Mouse (Mus musculus): ENCODE measurements around the gene Mansc4.

DNA sequence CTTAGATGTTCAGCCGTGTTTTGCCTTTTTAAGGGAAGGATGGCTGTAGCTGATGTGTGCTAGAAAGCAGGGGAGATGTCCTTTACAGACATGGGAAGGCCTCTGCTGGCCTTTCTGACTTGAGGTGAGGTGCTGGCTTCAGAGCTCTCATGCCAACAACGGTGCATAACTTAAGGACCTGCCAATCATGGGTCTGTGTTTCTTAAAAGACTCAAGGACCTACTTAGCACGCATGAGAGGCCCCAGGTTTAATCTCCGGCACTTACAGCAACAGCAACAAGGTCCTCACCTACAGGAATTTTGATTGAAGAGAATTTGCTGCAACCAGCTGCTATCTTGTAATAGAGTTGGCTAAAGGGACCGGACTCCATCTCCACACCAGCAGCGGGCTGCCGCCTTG is 22.5 kb upstream of the Mansc4 start:
- TF ChIP-seq CTCF (IDR thresholded peaks at IDR 0.05; ENCODE audit: low read depth) (no peak), EP300 (IDR thresholded peaks at IDR 0.05; ENCODE audit: low read depth) (no peak)

Data from heart, postnatal 0 days (tissue).